Mouse (Mus musculus): ENCODE measurements at regions not wholly inside any gene's neighbourhood (a gene's known extent, or its start where the extent isn't known, plus 50 kb on each side); places are given as distances from the start of the nearest gene placed in this dataset.

- Histone ChIP-seq H3K36me3 (ENCODE audit: control insufficient read depth, insufficient read depth, low read length) (no peaks in the 10 kb centered on the region), H3K9ac (ENCODE audit: low read length) (no peak overlapping the region), H3K27me3 (replicated peaks; ENCODE audit: control insufficient read depth, insufficient read depth, low read length) (no peaks in the 10 kb centered on the region), H3K4me1 (replicated peaks; ENCODE audit: control insufficient read depth, insufficient read depth, low read length) (no peaks in the 10 kb centered on the region), H3K9me3 (ENCODE audit: control insufficient read depth, low read length) (no peaks in the 10 kb centered on the region), H3K4me3 (ENCODE audit: low read depth, low read length) (no peak overlapping the region), H3K27ac (ENCODE audit: low read depth) (no peak overlapping the region), H3K4me2 (ENCODE audit: low read length) (no peak overlapping the region)
- DNase-seq (ENCODE audit: low spot score) (no peak), ATAC-seq (replicated peaks; ENCODE audit: low FRiP score, low TSS enrichment, low read depth) (no peak)
- 84% methylated on average over 2 of the region's 2 CpGs for WGBS
These were observed 515.4 kb downstream of the Gm826 start for GRCm38 (mm10) chr2:159818556-159818955.

GRCm38 (mm10) chr2:159816344-159816743 is 517.6 kb downstream of the Gm826 start:
- no peaks in the 10 kb centered on the region for H3K4me1 ChIP-seq (replicated peaks; ENCODE audit: control insufficient read depth, insufficient read depth, low read length)
- no peak for DNase-seq (ENCODE audit: low spot score)
- H3K27me3 ChIP-seq (replicated peaks; ENCODE audit: control insufficient read depth, insufficient read depth, low read length), result no peaks in the 10 kb centered on the region
- no peak overlapping the region for H3K4me3 ChIP-seq (ENCODE audit: low read depth, low read length)
- H3K27ac ChIP-seq (ENCODE audit: low read depth), result no peak overlapping the region
- no peaks in the 10 kb centered on the region for H3K9me3 ChIP-seq (ENCODE audit: control insufficient read depth, low read length)
- no peak overlapping the region for H3K9ac ChIP-seq (ENCODE audit: low read length)
- H3K4me2 ChIP-seq (ENCODE audit: low read length), result no peak overlapping the region
- 91% methylated on average over 8 of the region's 8 CpGs for WGBS
- no peak for ATAC-seq (replicated peaks; ENCODE audit: low FRiP score, low TSS enrichment, low read depth)
- H3K36me3 ChIP-seq (ENCODE audit: control insufficient read depth, insufficient read depth, low read length), result no peaks in the 10 kb centered on the region

All from intestine, embryonic 14.5 days (tissue).